Mouse (Mus musculus): ENCODE measurements around the gene Ube2v1. TPM values are rescaled to one million over a fixed set of nuclear protein-coding genes. Genes with fewer than 3 reads are reported as not detected.

Gene Ube2v1
- polyA plus RNA-seq, 1 experiment, result 237 TPM

DNA sequence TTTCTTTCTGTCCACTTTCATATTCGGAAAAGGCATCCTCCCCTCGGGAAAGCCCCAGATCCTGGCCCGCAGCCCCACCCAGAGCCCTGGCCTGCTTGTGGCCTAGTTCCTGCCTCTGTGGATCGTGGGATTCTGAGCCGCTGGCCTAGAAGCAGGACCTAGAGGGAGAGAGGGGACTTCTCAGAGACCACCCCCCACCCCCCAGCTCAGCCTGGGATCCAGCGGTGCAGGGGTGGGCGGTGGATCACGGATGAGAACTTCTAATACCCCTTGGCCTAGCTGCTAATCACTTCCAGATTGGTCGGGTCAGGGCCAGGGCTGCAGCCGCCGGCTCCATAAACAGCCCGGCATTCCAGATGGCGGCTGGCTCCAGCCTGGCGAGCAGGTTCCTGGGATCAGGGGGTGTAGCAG, 36.1 kb downstream of the Ube2v1 start:
- Histone ChIP-seq H3K36me3 (ENCODE audit: control insufficient read depth, insufficient read depth) (no peaks in the 10 kb centered on the region), H3ac (ENCODE audit: control insufficient read depth, insufficient read length, low read depth) (no peak overlapping the region), H3K79me2 (ENCODE audit: control insufficient read depth, insufficient read depth) (no peaks in the 10 kb centered on the region), H3K4me3 (ENCODE audit: insufficient read depth, poor library complexity, severe bottlenecking) (no peak overlapping the region), H3K27me3 (ENCODE audit: control insufficient read depth, insufficient read depth, insufficient read length) (no peaks in the 10 kb centered on the region), H3K79me3 (ENCODE audit: low read depth) (no peaks in the 10 kb centered on the region)
- TF ChIP-seq FOSL1 (IDR thresholded peaks at IDR 0.05; ENCODE audit: insufficient read depth, low read length, poor library complexity, severe bottlenecking) (no peak), MYOD1 (IDR thresholded peaks at IDR 0.05; ENCODE audit: control insufficient read depth, insufficient read length, low read depth) (no peak), MYOG (IDR thresholded peaks at IDR 0.05; ENCODE audit: control insufficient read depth, extremely low read depth, insufficient read length) (no peak), CTCF (IDR thresholded peaks at IDR 0.05; ENCODE audit: control insufficient read depth, insufficient read depth, insufficient read length) (no peak), MAX (IDR thresholded peaks at IDR 0.05) (no peak), USF1 (IDR thresholded peaks at IDR 0.05; ENCODE audit: low read depth) (no peak), CEBPB (IDR thresholded peaks at IDR 0.05; ENCODE audit: low read depth) (no peak)

DNA sequence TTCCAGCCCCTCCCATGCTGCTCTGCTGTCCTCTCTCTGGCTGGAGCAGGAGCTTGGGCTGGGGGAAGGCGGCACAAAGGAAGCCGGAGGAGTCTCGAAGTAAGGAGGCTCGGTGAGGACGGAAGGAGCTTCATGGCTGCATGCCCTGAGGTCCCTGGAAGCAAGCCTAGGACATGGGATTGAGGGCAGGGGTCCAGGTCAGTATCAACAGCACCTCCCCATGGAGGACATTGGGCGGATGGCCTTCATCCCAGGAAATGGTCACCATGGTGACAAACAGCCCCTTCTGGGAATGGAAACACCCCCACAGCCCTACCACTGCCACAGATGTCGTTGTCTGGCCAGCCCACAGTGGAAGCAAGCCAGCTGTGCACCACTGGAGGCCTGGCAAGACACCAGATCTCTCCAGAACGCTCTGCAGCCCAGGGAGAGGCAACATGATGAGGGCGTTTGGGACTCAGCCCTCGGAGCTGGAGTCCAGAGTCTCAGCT, 37.4 kb downstream of the Ube2v1 start:
- Histone ChIP-seq H3K27me3 (ENCODE audit: control insufficient read depth, insufficient read depth, insufficient read length) (no peaks in the 10 kb centered on the region), H3ac (ENCODE audit: control insufficient read depth, insufficient read length, low read depth) (no peak overlapping the region), H3K36me3 (ENCODE audit: control insufficient read depth, insufficient read depth) (no peaks in the 10 kb centered on the region), H3K79me3 (ENCODE audit: low read depth) (no peaks in the 10 kb centered on the region), H3K79me2 (ENCODE audit: control insufficient read depth, insufficient read depth) (no peaks in the 10 kb centered on the region), H3K4me3 (ENCODE audit: insufficient read depth, poor library complexity, severe bottlenecking) (no peak overlapping the region)
- no peak for TF ChIP-seq MYOG (IDR thresholded peaks at IDR 0.05; ENCODE audit: control insufficient read depth, extremely low read depth, insufficient read length)
- TF ChIP-seq MYOD1 (IDR thresholded peaks at IDR 0.05; ENCODE audit: control insufficient read depth, insufficient read length, low read depth), result peak; percentile 48

DNA sequence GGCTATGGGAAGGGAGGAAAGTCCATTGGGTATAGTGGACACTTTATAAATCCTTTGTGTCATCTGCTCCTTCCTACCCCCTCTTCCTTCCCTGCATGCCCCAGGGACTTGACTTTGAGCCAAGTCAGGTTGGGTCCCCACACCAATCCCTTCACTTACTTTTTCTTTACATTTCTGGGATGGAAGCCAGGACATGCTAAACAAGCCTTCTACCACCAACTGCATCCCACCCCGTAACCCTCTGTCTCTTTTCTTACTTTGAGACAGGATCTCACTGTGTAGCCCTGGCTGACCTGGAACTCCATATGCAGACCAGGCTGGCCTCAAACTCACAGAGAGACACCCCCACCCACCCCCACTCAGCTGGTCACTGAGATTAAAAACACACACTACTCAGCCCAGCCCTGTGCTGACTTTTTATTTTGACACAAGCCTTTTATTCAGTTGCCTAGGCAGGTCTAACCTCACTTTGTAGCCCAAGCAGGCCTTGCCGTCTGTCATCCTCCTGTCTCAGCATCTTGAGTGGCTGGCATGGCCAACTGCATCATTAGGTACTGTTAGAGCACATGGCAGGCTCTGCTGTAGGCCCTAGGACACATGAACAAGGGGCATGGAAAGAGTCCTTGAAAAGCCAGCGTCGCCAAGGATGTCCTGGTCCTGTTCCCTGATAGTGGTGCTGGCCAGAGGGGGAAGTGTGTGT, 38.2 kb downstream of the Ube2v1 start:
- no peak overlapping the region for H3ac ChIP-seq (ENCODE audit: control insufficient read depth, insufficient read length, low read depth)
- H3K79me3 ChIP-seq (ENCODE audit: low read depth), result no peaks in the 10 kb centered on the region
- no peak for TF ChIP-seq MYOD1 (IDR thresholded peaks at IDR 0.05; ENCODE audit: control insufficient read depth, insufficient read length, low read depth)
- no peak for TF ChIP-seq FOSL1 (IDR thresholded peaks at IDR 0.05; ENCODE audit: insufficient read depth, low read length, poor library complexity, severe bottlenecking)
- TF ChIP-seq CTCF (IDR thresholded peaks at IDR 0.05; ENCODE audit: control insufficient read depth, insufficient read depth, insufficient read length), result no peak
- TF ChIP-seq MAX (IDR thresholded peaks at IDR 0.05), result no peak
- no peak for TF ChIP-seq CEBPB (IDR thresholded peaks at IDR 0.05; ENCODE audit: low read depth)
- no peak for TF ChIP-seq MYOG (IDR thresholded peaks at IDR 0.05; ENCODE audit: control insufficient read depth, extremely low read depth, insufficient read length)
- no peak for TF ChIP-seq USF1 (IDR thresholded peaks at IDR 0.05; ENCODE audit: low read depth)
- H3K27me3 ChIP-seq (ENCODE audit: control insufficient read depth, insufficient read depth, insufficient read length), result no peaks in the 10 kb centered on the region
- H3K36me3 ChIP-seq (ENCODE audit: control insufficient read depth, insufficient read depth), result no peaks in the 10 kb centered on the region
- no peak overlapping the region for H3K4me3 ChIP-seq (ENCODE audit: insufficient read depth, poor library complexity, severe bottlenecking)
- no peaks in the 10 kb centered on the region for H3K79me2 ChIP-seq (ENCODE audit: control insufficient read depth, insufficient read depth)

DNA sequence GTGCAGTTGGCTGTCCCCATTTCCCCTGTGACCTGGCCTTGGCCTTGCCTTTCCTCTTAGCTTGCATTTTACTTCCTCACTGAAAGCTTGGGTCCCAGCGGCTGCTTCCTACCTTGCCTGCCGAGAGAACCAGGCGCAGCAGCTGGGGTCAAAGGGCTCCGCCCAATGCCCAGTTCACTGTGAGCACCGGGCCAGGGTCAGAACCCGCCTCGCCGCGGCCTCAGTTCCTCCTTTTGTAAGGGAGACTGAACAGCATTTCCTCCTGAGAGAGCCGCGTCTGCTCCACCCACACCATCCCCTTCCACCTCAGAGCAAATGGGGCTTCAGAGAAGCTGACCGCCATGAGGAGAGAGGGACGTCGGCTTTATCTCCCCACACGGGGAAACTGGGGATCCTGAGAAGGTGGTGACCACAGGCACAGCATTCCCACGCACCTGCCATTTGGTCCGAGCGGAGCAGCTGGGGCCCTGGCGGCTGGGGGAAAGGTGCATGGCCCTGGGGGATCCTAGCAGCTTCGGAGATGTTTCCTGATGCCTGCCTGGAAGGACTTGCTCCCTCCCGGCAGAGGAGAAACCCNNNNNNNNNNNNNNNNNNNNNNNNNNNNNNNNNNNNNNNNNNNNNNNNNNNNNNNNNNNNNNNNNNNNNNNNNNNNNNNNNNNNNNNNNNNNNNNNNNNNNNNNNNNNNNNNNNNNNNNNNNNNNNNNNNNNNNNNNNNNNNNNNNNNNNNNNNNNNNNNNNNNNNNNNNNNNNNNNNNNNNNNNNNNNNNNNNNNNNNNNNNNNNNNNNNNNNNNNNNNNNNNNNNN, 42.9 kb downstream of the Ube2v1 start:
- Histone ChIP-seq H3K79me2 (ENCODE audit: control insufficient read depth, insufficient read depth) (no peaks in the 10 kb centered on the region), H3ac (ENCODE audit: control insufficient read depth, insufficient read length, low read depth) (no peak overlapping the region), H3K27me3 (ENCODE audit: control insufficient read depth, insufficient read depth, insufficient read length) (no peaks in the 10 kb centered on the region), H3K36me3 (ENCODE audit: control insufficient read depth, insufficient read depth) (no peaks in the 10 kb centered on the region), H3K4me3 (ENCODE audit: insufficient read depth, poor library complexity, severe bottlenecking) (no peak overlapping the region), H3K79me3 (ENCODE audit: low read depth) (no peaks in the 10 kb centered on the region)
- TF ChIP-seq CTCF (IDR thresholded peaks at IDR 0.05; ENCODE audit: control insufficient read depth, insufficient read depth, insufficient read length) (no peak), CEBPB (IDR thresholded peaks at IDR 0.05; ENCODE audit: low read depth) (no peak), MAX (IDR thresholded peaks at IDR 0.05) (no peak), MYOG (IDR thresholded peaks at IDR 0.05; ENCODE audit: control insufficient read depth, extremely low read depth, insufficient read length) (no peak), FOSL1 (IDR thresholded peaks at IDR 0.05; ENCODE audit: insufficient read depth, low read length, poor library complexity, severe bottlenecking) (no peak), USF1 (IDR thresholded peaks at IDR 0.05; ENCODE audit: low read depth) (no peak)

DNA sequence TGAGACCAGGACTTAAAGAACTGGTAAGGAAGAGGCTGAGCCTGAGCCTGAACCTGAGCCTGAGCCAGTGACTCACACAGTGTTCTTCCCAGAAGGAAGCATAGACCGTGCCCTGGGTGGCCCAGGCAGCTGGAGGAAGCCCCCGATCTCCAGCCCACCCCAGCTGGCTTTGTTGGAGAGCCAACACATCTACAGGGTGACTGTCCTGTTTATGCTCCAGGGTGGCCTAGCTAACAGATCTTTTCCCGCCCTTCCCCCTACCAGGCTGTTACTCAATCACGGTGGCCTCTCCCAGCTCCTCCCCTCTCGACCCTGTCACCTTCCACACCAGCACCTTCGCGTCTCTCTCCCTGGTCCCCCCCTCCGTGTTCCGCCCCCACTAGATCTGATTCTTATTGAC, 44.9 kb downstream of the Ube2v1 start:
- H3K27me3 ChIP-seq (ENCODE audit: control insufficient read depth, insufficient read depth, insufficient read length), result no peaks in the 10 kb centered on the region
- H3K79me3 ChIP-seq (ENCODE audit: low read depth), result no peaks in the 10 kb centered on the region
- TF ChIP-seq CEBPB (IDR thresholded peaks at IDR 0.05; ENCODE audit: low read depth) (peak; percentile 37), MAX (IDR thresholded peaks at IDR 0.05) (no peak)
- no peaks in the 10 kb centered on the region for H3K79me2 ChIP-seq (ENCODE audit: control insufficient read depth, insufficient read depth)
- no peak overlapping the region for H3ac ChIP-seq (ENCODE audit: control insufficient read depth, insufficient read length, low read depth)
- no peaks in the 10 kb centered on the region for H3K36me3 ChIP-seq (ENCODE audit: control insufficient read depth, insufficient read depth)
- no peak overlapping the region for H3K4me3 ChIP-seq (ENCODE audit: insufficient read depth, poor library complexity, severe bottlenecking)

DNA sequence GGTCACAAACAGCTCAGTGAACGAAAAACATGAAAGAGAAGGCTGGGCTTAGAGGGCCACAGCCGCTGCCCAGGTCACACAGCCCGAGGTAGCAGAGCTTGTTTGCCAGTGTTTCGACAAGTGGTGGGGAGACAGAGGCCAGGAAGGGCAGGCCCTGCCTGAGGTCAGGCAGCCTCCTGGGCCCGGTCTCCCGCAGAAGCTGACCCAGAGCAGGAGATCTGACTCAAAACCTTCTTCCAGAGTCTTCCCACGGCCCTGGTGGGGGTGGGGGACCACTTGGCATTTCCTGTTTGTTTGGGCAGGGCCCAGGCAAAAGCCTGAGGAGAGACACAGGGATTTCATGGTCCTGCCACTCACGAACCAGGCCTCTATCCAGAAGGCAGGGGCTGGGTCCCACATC, 45.9 kb downstream of the Ube2v1 start:
- TF ChIP-seq CTCF (IDR thresholded peaks at IDR 0.05; ENCODE audit: control insufficient read depth, insufficient read depth, insufficient read length), result no peak
- TF ChIP-seq USF1 (IDR thresholded peaks at IDR 0.05; ENCODE audit: low read depth), result no peak
- no peak for TF ChIP-seq CEBPB (IDR thresholded peaks at IDR 0.05; ENCODE audit: low read depth)
- TF ChIP-seq MYOG (IDR thresholded peaks at IDR 0.05; ENCODE audit: control insufficient read depth, extremely low read depth, insufficient read length), result no peak
- no peak for TF ChIP-seq MYOD1 (IDR thresholded peaks at IDR 0.05; ENCODE audit: control insufficient read depth, insufficient read length, low read depth)
- TF ChIP-seq FOSL1 (IDR thresholded peaks at IDR 0.05; ENCODE audit: insufficient read depth, low read length, poor library complexity, severe bottlenecking), result no peak
- TF ChIP-seq MAX (IDR thresholded peaks at IDR 0.05), result peak; percentile 4
- H3K36me3 ChIP-seq (ENCODE audit: control insufficient read depth, insufficient read depth), result no peaks in the 10 kb centered on the region
- H3K79me3 ChIP-seq (ENCODE audit: low read depth), result no peaks in the 10 kb centered on the region
- peak overlapping the region; percentile 12 for H3ac ChIP-seq (ENCODE audit: control insufficient read depth, insufficient read length, low read depth)
- no peaks in the 10 kb centered on the region for H3K79me2 ChIP-seq (ENCODE audit: control insufficient read depth, insufficient read depth)
- H3K27me3 ChIP-seq (ENCODE audit: control insufficient read depth, insufficient read depth, insufficient read length), result no peaks in the 10 kb centered on the region
- H3K4me3 ChIP-seq (ENCODE audit: insufficient read depth, poor library complexity, severe bottlenecking), result no peak overlapping the region

All from C2C12 (cell line).